Mouse (Mus musculus): ENCODE data around the gene Gcfc2.

Gene Gcfc2

DNA sequence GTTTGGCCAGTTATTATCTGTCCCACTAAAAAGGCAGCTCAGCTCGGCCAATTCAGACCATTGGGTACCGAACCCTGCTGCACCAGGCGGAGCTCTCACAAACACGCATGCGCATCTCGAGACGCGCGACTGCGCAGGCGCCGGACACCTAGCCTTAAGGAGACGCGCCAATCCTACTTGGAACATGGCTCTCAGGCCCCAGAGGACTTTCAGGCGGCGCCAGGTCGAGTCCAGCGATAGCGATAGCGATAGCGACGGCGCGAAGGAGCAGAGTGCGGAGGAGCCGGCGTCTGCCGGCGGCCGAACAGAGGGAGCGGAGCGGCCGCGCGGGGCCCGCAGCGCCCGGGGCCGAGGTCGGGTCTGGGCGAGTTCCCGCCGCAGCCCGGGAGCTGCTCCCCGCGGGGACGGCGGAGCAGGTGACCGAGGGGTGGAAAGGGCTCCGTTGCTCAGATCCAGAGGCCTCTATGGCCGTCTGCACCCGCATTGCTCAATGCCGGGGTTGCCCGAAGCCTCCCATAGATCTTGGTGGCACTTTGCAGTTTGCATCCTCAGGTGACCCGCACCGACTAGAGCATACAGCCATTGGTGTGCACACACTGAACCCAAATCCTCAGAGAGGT, at the start of gene Gcfc2:
Gene Gcfc2 (plus strand): TSS at position 147 of the 620 bp plus-strand sequence.
- DNase-seq = peak; percentile 93

DNA sequence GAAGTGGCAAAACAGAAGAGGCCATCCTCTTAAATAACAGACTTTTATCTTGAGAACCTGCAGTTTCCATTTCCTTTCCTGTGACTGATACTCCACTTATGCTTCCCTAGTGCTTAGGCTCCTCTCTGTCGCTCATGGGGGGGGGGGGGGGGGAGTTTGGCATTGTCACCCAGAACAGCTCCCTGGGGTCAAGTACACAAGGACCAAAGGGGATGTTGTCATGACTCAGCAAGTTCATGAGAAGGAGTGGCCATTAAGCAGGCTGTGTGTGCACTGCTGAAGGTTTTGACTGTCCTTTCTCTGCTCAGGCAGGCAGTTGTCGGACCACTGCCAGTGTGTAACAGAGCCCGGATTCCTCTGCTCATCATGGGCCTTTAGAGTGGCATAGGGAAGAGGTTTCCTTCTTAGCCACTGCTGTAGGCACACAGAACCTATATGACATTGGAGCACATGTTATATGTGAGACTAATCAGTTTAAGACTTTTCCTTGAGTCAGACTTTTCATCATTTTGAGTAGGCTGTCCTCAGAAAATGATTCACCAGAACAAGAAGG, 27.7 kb upstream of the Gcfc2 start:
- DNase-seq = no peak

GRCm38 (mm10) chr6:81910302-81910855, 13.1 kb upstream of the Gcfc2 start:
- no peak for DNase-seq

GRCm38 (mm10) chr6:81911244-81911643, 12.2 kb upstream of the Gcfc2 start:
- no peak for DNase-seq

DNA sequence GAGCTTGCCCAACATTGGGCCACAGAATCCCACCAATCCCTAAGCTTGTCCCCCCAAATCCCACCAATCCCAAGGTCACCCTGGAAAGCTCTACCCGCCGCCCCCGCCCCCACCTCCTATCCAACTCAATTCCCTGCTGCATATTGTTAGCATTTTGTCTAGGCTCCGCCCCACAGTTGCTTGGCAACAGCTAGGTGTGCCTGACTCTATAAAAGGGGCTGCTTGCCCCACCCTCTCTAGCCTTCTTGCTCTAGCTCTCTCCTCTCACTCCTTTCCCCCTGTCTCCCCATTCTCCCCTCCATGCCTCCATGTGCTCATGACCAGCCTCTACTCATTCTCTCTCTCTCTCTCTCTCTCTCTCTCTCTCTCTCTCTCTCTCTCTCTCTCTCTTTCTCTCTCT, 11.8 kb upstream of the Gcfc2 start:
- DNase-seq = no peak

- DNase-seq = no peak
Measured at GRCm38 (mm10) chr6:81912177-81912576, 11.3 kb upstream of the Gcfc2 start.

DNA sequence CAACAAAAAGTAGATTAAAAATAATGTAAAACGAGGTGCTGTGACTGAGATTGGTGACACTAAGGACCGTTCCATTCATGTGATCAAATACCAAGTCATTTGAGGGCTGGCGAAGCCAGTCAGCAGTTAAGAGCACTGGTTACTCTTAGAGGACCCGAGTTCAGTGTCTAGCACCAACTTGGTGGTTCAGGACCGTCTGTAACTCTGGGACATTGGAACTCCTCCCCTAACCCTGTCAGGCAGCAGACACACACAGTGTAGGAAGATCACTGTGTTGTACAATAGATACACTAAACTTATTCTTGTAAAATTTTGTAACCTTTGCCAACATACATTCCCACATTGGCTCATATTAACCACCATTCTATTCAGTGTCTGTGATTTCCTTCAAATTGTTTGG, 835 bp downstream of the Gcfc2 start:
- no peak for DNase-seq

DNA sequence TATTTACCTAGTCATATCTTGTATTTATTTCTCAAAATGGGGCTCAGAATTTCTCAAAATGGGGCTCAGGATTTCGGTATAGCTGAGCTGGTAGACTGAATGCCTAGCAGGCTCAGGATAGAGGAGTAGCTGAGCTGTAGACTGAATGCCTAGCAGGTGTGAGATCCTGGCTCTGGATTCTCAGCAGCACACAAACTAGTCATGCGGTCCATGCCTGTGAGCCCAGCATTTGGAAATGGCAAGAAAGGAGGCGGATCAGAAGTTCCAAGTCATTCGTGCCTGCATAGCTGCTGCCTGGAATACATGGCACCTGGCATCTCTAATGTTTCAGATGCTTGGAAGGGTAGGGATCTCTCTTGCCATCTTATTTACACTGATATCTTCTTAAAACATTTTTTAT, 5.9 kb downstream of the Gcfc2 start:
- DNase-seq = no peak

DNA sequence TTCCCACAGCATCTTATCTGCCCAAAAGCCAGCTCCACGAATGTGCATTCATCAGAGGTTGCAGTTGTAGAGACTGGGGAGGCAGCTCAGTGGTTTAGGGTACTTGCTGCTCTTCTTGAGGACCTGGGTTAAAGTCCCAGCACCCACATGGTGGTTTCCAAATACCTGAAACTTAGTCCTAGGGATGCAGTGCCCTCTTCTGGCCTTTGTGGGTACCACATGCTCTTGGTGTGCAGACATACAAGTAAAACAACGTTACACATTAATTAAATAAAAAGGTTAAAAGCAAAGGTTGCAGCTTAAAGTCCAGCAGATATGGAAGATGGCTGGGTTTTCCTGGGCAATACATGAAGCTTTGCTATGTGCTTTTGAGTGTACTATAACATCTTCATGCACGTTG, 9.8 kb downstream of the Gcfc2 start:
- DNase-seq = no peak

- no peak for DNase-seq
Measured at GRCm38 (mm10) chr6:81941718-81942117, 18.2 kb downstream of the Gcfc2 start.

DNA sequence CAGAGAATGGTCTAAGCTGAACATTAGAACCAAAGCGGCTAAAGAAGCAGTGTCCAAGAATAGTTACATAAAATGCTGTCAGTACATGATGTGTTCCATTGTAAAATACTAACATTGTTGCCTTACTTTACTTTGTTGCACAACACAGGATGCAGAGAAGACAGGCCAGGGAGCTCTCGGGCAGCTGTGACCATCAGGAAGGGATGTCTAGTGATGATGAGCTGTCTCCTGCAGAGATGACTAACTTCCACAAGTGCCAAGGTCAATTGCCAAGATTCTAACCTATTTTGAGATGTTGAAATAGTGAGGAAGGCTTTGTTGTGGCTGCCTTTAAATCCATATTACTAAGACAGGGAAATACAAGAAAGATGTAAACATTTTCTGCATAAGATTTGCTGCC, 19.8 kb downstream of the Gcfc2 start:
- DNase-seq = no peak

DNA sequence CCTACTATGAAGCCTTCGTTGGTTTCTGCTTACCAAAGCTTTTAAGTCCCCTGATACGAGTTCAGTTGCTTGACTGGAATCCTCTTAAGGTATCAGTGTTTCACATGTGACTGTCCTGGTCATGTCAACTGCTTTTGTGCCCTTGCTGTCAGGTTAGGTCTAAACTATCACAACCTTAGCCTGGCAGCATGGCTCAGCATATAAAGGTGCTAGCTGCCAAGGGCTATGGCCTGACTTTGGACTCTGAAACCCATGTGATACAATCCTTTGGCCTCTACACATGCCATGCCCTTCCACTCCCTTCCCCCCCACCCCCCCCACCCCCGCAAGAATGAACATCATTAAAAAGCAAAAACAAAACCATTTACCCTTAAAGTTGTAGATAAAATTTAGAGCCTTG, 21.0 kb downstream of the Gcfc2 start:
- no peak for DNase-seq

GRCm38 (mm10) chr6:81946906-81947305, 23.4 kb downstream of the Gcfc2 start:
- no peak for DNase-seq

DNA sequence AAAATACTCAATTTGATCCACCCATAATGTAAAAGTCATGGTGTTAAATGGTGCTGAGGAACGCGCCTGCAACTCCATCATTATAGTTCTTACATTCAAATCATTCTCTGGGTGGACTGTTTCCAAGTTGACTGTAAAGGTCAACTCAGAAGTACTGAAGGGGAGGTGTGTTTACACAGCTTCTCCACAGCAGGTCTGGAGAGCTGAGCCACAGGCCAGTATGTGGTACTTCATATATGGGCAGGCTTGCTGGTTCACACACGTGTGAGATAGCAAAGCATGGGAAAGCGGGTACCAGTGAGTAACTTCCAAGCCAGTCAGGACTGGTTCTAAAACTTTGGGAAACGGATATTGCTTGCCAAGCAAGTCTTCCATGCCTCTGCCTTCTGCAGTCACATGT, 31.7 kb downstream of the Gcfc2 start:
- DNase-seq = no peak

DNA sequence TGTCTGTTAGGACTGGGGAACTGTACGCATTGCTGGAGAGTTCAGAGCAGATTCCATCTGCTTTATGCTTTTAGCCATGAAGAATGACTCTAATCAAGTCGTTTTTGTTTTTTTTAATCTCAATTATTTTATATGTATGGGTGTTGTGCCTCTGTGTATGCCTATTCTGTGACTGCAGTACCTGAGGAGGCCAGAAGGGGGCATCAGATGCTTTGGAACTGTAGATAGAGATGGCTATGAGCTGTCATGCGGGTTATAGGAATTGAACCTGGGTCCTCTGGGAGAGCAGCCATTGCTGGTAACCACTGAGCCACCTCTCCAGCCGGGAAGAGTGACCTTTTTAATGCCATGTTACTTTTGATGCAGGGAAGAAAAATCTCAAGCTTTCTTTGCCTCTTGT, 32.9 kb downstream of the Gcfc2 start:
- DNase-seq = no peak

GRCm38 (mm10) chr6:81957992-81958391, 34.5 kb downstream of the Gcfc2 start:
- DNase-seq = no peak

DNA sequence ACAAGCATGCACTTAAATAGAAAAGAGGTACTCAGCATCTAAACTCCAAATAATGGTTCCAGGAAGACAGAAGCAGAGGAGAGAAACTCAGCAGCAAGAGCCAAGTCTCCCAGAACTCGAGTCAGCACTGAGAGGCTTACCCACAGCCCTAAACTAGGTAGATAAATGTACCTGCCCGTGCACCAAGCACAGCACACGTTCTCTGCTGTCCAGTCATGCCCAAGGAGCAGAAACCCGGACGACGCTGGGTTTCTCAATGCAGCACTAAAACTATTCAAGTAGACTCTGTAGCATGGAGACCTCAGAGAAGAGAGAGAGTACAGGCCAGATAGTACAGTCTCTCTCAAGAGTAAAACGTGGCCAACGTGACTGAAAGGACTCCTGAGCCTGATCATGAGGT, 36.4 kb downstream of the Gcfc2 start:
- no peak for DNase-seq

GRCm38 (mm10) chr6:81960284-81960683, 36.8 kb downstream of the Gcfc2 start:
- DNase-seq = no peak

- peak; percentile 91 for DNase-seq
Measured at GRCm38 (mm10) chr6:81965296-81966067, 42.0 kb downstream of the Gcfc2 start, which contains the start of gene Mrpl19. Gene Mrpl19 (minus strand): TSS chr6:81965958.

DNA sequence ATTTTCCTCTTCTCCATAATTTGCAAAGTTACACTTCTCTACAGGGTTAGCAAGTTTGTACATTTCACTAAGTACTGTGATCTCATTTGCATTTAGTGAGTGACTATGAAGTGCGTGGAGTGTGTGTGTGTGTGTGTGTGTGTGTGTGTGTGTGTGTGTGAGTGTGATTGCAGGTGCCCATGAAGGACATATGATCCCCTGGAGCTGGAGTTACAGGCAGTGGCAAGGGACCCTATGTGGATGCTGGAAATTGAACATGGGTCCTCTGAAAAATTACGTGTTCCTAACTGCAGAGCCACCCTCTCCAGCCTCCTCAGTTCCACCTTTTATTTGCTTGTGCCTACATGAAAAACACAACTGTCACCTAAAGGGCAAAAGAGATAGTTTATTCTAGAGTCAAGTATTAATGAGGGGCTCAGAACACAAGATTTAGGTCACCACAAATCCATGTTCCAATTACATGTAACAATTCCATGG, 42.6 kb downstream of the Gcfc2 start:
- DNase-seq = peak; percentile 28

DNA sequence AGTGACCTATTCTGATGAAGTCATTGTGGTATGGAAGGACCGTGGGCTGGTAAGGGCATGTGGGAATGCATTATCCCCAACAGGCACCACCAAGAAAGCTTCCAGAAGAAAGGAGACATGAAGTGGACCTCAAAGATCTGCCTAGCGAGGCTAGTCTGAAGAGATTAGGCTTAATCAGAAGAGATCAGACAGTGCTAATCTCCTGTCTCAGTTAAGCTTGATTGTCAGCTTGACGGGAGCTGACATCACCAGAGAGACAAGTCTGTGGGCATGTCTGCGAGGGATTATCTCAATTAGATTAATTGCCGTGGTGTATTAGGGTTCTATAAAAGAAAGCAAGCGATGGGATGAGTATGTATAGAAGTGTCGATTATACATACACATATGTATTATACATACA, 47.7 kb downstream of the Gcfc2 start:
- DNase-seq = no peak

DNA sequence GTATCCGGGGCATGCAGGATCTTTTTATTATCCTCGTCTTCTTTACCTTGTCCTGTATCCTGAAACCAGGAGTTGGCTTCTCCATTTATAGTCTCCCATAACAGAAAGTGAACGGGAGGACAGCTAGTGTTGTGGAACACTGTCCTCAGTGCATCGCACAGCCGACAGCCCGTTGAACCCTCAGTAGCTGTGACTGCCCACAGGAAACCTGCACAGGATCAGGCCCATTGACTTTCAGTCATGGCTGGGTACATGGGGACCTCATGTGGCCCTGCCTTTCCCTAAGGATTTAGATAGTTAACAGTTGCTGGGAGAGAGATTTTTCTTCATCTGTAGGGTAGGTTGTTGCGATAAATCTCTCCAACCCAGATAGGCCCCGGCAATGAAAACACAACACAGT, 49.1 kb downstream of the Gcfc2 start:
- no peak for DNase-seq

GRCm38 (mm10) chr6:81975971-81976621, 52.6 kb downstream of the Gcfc2 start:
- DNase-seq = no peak
